Mouse (Mus musculus): Measurements from ENCODE around the gene Fndc7. TPM values are rescaled to one million over a fixed set of nuclear protein-coding genes. Genes with fewer than 3 reads are reported as not detected.
A peak's percentile ranks its signal among the peaks of the same experiment; 100 is the strongest.

The Fndc7 gene
- polyA plus RNA-seq, 1 experiment from 2014 or later: 0.10 TPM

DNA sequence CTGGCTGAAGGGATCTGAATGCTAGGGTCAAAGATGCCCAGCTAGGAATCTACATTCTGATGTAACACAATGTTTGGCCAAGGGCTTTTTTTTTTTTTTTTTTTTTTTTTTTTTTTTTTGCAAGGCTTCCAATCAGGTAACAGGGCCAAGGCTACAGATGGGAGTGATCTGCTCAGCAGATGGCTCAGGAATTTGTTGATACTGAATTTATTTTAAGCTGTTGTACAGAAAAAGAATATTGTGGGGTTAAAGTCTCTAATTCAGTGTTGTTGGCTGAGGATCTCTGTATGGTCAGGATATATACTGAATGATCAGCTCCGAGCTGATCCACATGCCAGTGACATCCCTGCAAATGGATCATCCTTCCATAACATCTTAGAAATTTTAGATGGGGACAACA is 26.2 kb upstream of the Fndc7 start:
- no peak for ATAC-seq
- POLR2A ChIA-PET: interaction anchor here (0.6 kb wide), 1 partner anchor 95 kb away, joined by 4 read pairs; no protein-coding TSS in a partner anchor
- CTCF ChIA-PET: interaction anchor here (1.0 to 2.5 kb wide), 2 partner anchors 9 to 15 kb away, joined by 4 to 10 read pairs; no protein-coding TSS in a partner anchor
- TF ChIP-seq CTCF (IDR thresholded peaks at IDR 0.05): no peak
- DNase-seq (ENCODE audit: low read depth, low spot score): no peak
- in situ Hi-C loops (cut with MboI; ENCODE audit: low pct_unique_long_range_greater_than_20kb): no loop called here
- no peaks in the 10 kb centered on the region for H3K27me3 ChIP-seq

DNA sequence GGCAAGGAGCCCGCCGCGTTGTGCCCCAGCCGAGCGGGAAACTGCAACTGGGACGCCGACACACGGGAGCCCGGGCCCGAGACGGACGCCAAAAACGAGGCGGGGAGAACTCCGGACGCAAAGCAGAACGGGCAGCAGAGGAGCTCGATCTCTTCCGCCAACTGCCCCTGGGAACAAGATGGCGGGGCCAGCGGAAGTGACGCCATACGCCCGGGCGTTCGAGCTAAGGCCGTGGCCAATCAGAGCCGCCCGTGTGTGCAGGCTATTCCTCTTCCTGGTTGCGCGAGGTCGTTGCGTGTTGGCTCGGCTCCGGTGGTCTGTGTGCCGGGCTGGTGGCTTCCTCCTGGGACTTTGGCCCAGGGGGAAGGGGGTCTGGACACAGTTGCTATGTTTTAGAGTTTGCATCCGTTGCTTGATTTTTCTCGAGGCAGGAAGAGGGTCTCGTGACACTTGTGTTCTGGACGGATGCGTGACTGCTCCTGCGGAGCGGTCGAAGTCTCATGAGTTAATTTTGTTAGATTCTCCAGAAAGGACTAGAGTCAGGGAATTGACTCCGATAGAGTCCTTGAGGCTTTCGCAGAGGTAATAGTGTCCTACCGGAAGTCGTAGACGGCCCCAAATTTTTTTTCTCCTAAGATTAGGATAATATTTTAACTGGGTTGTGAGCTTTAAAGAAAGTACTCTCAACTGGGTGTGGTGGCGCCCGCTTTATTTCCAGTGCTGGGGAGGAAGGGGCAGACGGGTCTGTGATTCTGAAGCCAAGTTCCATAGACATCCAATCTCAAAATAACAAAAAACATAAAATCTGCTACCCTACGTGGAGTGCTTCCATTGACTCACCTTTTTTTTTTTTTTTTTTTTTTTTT is 22.0 kb upstream of the Fndc7 start, which contains the start of gene Prpf38b:
Gene Prpf38b, minus strand, starts transcription at position 180 of the 866 bp plus-strand sequence.
- no peak for TF ChIP-seq CTCF (IDR thresholded peaks at IDR 0.05)
- in situ Hi-C loops (cut with MboI; ENCODE audit: low pct_unique_long_range_greater_than_20kb): no loop called here

DNA sequence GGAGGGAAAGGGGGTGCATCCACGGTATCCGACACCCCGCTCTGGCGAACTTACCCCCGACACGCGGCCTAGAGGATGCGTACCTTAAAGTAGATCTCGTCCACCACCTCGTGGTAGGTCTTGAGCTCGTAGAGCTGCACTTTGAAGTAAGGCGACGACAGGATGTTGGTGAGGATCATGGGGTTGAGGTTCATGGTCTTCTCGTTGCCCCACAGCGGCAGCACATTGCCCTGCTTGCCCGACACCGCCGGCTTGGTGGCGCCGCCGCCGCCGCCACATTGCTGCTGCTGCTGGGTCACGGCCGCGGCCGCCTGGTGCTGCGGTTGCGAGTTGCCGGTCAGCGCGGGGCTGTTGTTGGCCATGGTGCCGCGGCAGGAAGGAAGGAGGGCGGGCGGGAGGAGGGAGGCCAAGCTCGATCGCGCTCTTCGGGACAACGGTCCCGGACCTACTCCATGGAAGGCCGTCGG is 21.3 kb upstream of the Fndc7 start:
- in situ Hi-C loops (cut with MboI; ENCODE audit: low pct_unique_long_range_greater_than_20kb): no loop called here
- ChIA-PET CTCF (interaction anchor here (0.7 to 3.3 kb wide), 13 partner anchors 7 to 210 kb away, joined by 3 to 12 read pairs (median 3); partner anchors contain the start of genes Fam102b and Stxbp3), POLR2A (interaction anchor here (0.5 to 2.1 kb wide), 8 partner anchors 10 to 117 kb away, joined by 3 to 13 read pairs (median 5); partner anchors contain the start of genes Fam102b and Stxbp3)
- peak; percentile 74 for ATAC-seq
- TF ChIP-seq CTCF (IDR thresholded peaks at IDR 0.05): no peak
- DNase-seq (ENCODE audit: low read depth, low spot score): peak; percentile 68
- no peaks in the 10 kb centered on the region for H3K27me3 ChIP-seq

More for the DNA sequence above, 22.0 kb upstream of the Fndc7 start, which contains the start of gene Prpf38b:
- POLR2A ChIA-PET: interaction anchor here (0.6 to 2.1 kb wide), 8 partner anchors 9 to 211 kb away, joined by 3 to 13 read pairs (median 6); partner anchors contain the start of genes Fam102b and Stxbp3
- CTCF ChIA-PET: interaction anchor here (0.7 to 3.3 kb wide), 13 partner anchors 8 to 211 kb away, joined by 3 to 12 read pairs (median 3); partner anchors contain the start of genes Fam102b and Stxbp3
- H3K27me3 ChIP-seq: no peaks in the 10 kb centered on the region
- DNase-seq (ENCODE audit: low read depth, low spot score) (peak; percentile 85), ATAC-seq (peak; percentile 97)

DNA sequence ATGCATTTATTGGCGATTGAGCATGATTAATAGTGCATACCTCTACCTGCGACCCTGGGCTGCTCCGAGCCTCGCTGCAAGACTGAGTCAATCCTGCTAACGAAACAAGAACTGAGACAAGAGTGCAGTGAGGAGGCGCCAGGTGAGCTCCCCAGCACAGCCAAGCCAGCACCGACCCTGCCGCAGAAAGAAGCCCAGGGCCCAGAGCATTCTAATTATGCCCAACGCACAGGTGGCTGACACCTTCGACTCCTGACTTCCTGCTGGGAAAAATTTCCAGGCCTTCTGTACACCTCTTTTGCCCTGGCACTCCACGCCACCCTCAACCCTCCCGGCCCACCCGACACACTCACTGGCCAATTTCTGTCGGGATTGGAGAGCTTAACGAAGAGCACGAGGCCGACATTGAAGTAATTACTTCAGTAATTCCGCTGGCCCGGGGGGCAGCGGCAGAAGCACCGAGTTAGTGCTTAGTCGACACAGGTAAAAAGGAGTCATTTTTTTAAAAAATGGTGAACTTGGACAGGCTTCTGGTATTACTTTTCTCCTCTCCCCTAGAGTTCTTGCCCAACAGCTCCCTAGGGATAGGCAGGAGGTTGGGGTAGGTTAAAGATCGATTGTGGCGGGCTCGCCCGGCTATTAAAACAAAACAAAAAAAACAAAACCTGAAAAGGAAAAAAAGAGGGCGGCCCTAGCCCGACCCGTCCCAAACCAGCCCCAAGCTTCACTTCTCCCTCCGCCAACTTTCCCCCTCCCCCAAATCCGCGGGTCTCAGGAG is 20.7 kb upstream of the Fndc7 start:
- no peak for TF ChIP-seq CTCF (IDR thresholded peaks at IDR 0.05)
- DNase-seq (ENCODE audit: low read depth, low spot score): no peak
- no peak for ATAC-seq
- in situ Hi-C loops (cut with MboI; ENCODE audit: low pct_unique_long_range_greater_than_20kb): no loop called here
- CTCF ChIA-PET: interaction anchor here (0.7 to 3.3 kb wide), 13 partner anchors 8 to 152 kb away, joined by 3 to 12 read pairs (median 3); partner anchors contain the start of genes Fam102b and Stxbp3
- no peaks in the 10 kb centered on the region for H3K27me3 ChIP-seq
- POLR2A ChIA-PET: interaction anchor here (0.5 to 2.1 kb wide), 6 partner anchors 52 to 117 kb away, joined by 4 to 13 read pairs (median 6); partner anchors contain the start of genes Fam102b and Stxbp3

DNA sequence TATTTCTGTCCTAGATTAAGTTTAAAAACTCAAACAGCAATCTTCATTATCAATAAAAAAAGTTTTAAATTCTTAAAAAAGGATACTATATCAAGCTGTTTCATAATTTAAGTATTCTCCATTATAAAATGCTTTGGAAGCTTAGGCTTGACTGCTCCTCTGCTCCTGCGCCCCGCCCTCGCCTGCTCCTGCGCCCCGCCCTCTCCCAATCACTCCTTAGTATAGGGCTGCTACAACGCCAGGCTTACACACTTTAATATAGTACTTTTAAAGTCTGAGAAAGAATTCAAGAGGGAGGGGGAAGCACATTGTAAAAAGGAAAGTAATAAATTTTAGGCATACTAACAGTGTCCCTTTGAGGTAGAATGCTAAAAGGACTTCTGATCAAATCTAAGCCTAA is 13.1 kb upstream of the Fndc7 start:
- ChIA-PET CTCF (interaction anchor here (1.0 to 1.4 kb wide), 3 partner anchors 9 to 65 kb away, joined by 3 to 5 read pairs (median 3); partner anchors contain the start of gene Stxbp3), POLR2A (interaction anchor here (0.7 to 1.3 kb wide), 3 partner anchors 106 to 248 kb away, joined by 3 to 4 read pairs (median 4); no protein-coding TSS in a partner anchor)
- in situ Hi-C loops (cut with MboI; ENCODE audit: low pct_unique_long_range_greater_than_20kb): loop anchor here (5.0 kb wide), 2 partner anchors 51 to 196 kb away; no protein-coding TSS in a partner anchor
- TF ChIP-seq CTCF (IDR thresholded peaks at IDR 0.05): no peak
- DNase-seq (ENCODE audit: low read depth, low spot score) (no peak), ATAC-seq (no peak)
- H3K27me3 ChIP-seq: no peaks in the 10 kb centered on the region

DNA sequence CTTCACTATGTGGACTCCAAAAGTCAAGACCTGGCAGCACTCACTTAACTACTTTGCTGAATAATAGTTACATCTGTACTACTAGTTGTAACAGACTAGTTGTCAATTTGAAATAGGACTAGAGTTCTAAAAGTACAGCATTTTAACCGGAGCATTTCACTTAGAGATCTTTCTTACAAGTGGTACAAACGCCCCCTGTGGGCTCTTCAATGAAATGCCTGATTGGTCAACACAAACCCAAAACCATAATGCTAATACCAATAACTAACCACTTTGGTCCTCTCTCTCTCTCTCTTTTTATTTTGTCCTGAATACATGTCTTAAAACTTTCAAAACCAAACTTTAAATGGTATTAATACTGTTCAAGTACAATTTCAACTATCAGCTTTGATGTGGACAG is 12.2 kb upstream of the Fndc7 start:
- TF ChIP-seq CTCF (IDR thresholded peaks at IDR 0.05): no peak

DNA sequence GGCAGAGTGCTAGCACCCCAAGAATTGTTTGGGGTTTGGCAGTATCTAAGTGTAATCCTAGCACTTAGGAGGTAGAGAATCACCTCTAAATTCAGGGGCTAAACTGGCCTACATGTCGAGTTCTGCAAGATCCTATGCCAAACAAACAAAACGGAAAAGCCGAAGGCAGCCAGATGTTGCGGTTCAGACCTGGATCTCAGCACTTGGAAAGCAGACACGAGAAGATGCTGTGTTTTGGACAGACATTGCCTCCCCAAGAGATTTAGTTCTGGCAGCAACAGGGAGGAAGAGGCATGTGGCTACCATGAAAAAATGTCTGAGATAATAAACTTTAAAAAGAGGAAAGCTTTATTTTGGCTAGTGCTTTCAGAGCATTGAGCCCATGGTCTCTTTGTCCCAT is 10.9 kb upstream of the Fndc7 start:
- in situ Hi-C loops (cut with MboI; ENCODE audit: low pct_unique_long_range_greater_than_20kb): loop anchor here (5.0 kb wide), 2 partner anchors 48 to 193 kb away; no protein-coding TSS in a partner anchor
- CTCF ChIA-PET: interaction anchor here (1.5 kb wide), 1 partner anchor 19 kb away, joined by 3 read pairs; no protein-coding TSS in a partner anchor
- no peaks in the 10 kb centered on the region for H3K27me3 ChIP-seq
- POLR2A ChIA-PET: no interaction called here
- ATAC-seq (no peak), DNase-seq (ENCODE audit: low read depth, low spot score) (no peak)
- no peak for TF ChIP-seq CTCF (IDR thresholded peaks at IDR 0.05)

More for the DNA sequence above, 12.2 kb upstream of the Fndc7 start:
- DNase-seq (ENCODE audit: low read depth, low spot score) (no peak), ATAC-seq (no peak)
- POLR2A ChIA-PET: no interaction called here
- CTCF ChIA-PET: interaction anchor here (1.2 to 1.4 kb wide), 2 partner anchors 8 to 62 kb away, joined by 3 to 5 read pairs; partner anchors contain the start of gene Stxbp3
- in situ Hi-C loops (cut with MboI; ENCODE audit: low pct_unique_long_range_greater_than_20kb): loop anchor here (5.0 kb wide), 2 partner anchors 50 to 195 kb away; no protein-coding TSS in a partner anchor
- H3K27me3 ChIP-seq: no peaks in the 10 kb centered on the region

DNA sequence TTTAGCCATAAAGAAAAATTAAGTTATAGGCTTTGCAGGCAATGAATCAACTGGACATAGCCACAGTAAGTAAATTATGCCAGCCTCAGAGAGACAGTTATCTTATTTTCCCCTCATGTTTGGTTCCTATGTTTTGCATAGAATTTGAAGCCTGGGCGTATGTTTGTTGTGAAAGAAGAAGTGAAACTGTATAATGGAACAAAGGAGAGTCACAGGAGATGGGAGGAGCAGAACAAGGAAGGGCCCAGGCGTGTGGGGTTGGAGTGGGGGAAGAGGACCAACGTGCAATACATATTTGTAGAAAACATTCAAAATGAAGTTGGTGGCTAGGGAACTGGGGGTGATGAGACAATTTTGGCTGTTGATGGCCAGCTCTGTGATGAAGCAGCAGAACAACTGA is 10.3 kb upstream of the Fndc7 start:
- ATAC-seq: no peak
- H3K27me3 ChIP-seq: no peaks in the 10 kb centered on the region
- in situ Hi-C loops (cut with MboI; ENCODE audit: low pct_unique_long_range_greater_than_20kb): loop anchor here (5.0 kb wide), 2 partner anchors 48 to 193 kb away; no protein-coding TSS in a partner anchor
- no peak for DNase-seq (ENCODE audit: low read depth, low spot score)
- TF ChIP-seq CTCF (IDR thresholded peaks at IDR 0.05): no peak
- ChIA-PET CTCF (interaction anchor here (1.5 kb wide), 1 partner anchor 19 kb away, joined by 3 read pairs; no protein-coding TSS in a partner anchor), POLR2A (no interaction called here)

DNA sequence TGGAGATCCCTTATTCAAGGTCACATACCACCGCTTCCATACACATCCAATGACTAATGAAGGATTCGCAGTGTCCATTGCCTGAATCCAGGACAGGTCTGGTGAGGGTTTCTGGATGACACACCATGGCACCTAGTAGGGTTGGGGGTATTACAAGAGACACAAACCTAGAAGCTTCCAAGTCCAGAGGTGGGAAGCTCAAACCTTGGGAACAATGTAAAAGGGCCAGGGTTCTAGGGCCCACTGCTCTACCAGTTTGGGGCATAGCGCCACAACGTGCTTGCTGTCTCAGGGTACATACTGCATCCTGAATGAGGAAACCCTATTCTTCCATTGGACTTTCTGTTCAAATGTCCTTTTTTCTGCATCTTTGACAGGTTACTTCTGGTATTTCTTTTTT is 8.8 kb upstream of the Fndc7 start:
- ChIA-PET CTCF (interaction anchor here (1.1 to 1.3 kb wide), 2 partner anchors 8 to 15 kb away, joined by 3 to 4 read pairs; no protein-coding TSS in a partner anchor), POLR2A (interaction anchor here (0.7 kb wide), 1 partner anchor 34 kb away, joined by 4 read pairs; no protein-coding TSS in a partner anchor)
- no peaks in the 10 kb centered on the region for H3K27me3 ChIP-seq
- no peak for ATAC-seq
- no peak for DNase-seq (ENCODE audit: low read depth, low spot score)
- TF ChIP-seq CTCF (IDR thresholded peaks at IDR 0.05): no peak
- in situ Hi-C loops (cut with MboI; ENCODE audit: low pct_unique_long_range_greater_than_20kb): no loop called here
